Mouse (Mus musculus) inflammation-experienced regulatory T-cells, adult 6 months (primary cell): ENCODE results near the gene Tmem167b. TPM values are rescaled to one million over a fixed set of nuclear protein-coding genes. Genes with fewer than 3 reads are reported as not detected.
A peak's percentile ranks its signal among the peaks of the same experiment; 100 is the strongest.
"Not testable (repeated sequence)": the region's sequence is repeated elsewhere in the genome, so short reads cannot be mapped to it uniquely, and the experiment has no call there.

ENCODE experiments used
- ATAC-seq: one replicate; pipeline ENCODE4 v1.8.0; 2017
- polyA plus RNA-seq, 3 experiments: library from polyadenylated mRNA; unstranded; fragments of 100-300 nt; shearing (Covaris generic); gene quantifications; one replicate each; pipeline ENCODE4 v1.2.1; 2017

Tmem167b gene
- 10 to 100 TPM; 28.1 to 34.8 (median 29.9) TPM for polyA plus RNA-seq

- peak; percentile 88 for ATAC-seq
Measured at GRCm38 (mm10) chr3:108562133-108562730, at the start of gene Tmem167b. Gene Tmem167b (minus strand): TSS chr3:108562466.

GRCm38 (mm10) chr3:108608906-108609305 lies 46.6 kb upstream of the Tmem167b start:
- no peak for ATAC-seq

- peak; percentile 60 for ATAC-seq
Measured at GRCm38 (mm10) chr3:108591530-108592522, 29.6 kb upstream of the Tmem167b start.

- peak; percentile 97 for ATAC-seq
Measured at GRCm38 (mm10) chr3:108590786-108591529, 28.7 kb upstream of the Tmem167b start, which contains the start of gene Wdr47. Gene Wdr47 (plus strand): TSS chr3:108591279.

- no peak for ATAC-seq
Measured at GRCm38 (mm10) chr3:108588446-108588845, 26.2 kb upstream of the Tmem167b start.

- no peak for ATAC-seq
Measured at GRCm38 (mm10) chr3:108584580-108584979, 22.3 kb upstream of the Tmem167b start.

- ATAC-seq: no peak
Measured at GRCm38 (mm10) chr3:108574018-108574417, 11.8 kb upstream of the Tmem167b start.

GRCm38 (mm10) chr3:108572309-108573010 lies 10.2 kb upstream of the Tmem167b start:
- peak; percentile 1 for ATAC-seq

- ATAC-seq: peak; percentile 98
Measured at GRCm38 (mm10) chr3:108571443-108572294, 9.4 kb upstream of the Tmem167b start, which contains the start of gene Taf13. Gene Taf13 (plus strand): TSS chr3:108571698.

GRCm38 (mm10) chr3:108570813-108571212 lies 8.5 kb upstream of the Tmem167b start:
- no peak for ATAC-seq

GRCm38 (mm10) chr3:108569636-108570035 lies 7.4 kb upstream of the Tmem167b start:
- not testable (repeated sequence) for ATAC-seq

- no peak for ATAC-seq
Measured at GRCm38 (mm10) chr3:108567990-108568877, 6.0 kb upstream of the Tmem167b start.

- ATAC-seq: peak; percentile 57
Measured at GRCm38 (mm10) chr3:108563309-108563708, 1.0 kb upstream of the Tmem167b start.

- peak; percentile 35 for ATAC-seq
Measured at GRCm38 (mm10) chr3:108562777-108563271, 558 bp upstream of the Tmem167b start.

GRCm38 (mm10) chr3:108557888-108558287 lies 4.4 kb downstream of the Tmem167b start:
- no peak for ATAC-seq

GRCm38 (mm10) chr3:108554587-108555312 lies 7.5 kb downstream of the Tmem167b start:
- peak; percentile 99 for ATAC-seq

GRCm38 (mm10) chr3:108554111-108554561 lies 8.1 kb downstream of the Tmem167b start:
- ATAC-seq: peak; percentile 26

- no peak for ATAC-seq
Measured at GRCm38 (mm10) chr3:108542299-108542698, 20.0 kb downstream of the Tmem167b start.

GRCm38 (mm10) chr3:108537303-108537702 lies 25.0 kb downstream of the Tmem167b start:
- peak; percentile 46 for ATAC-seq
